Mouse (Mus musculus): Measurements from ENCODE around the gene Rab11fip4.

DNA sequence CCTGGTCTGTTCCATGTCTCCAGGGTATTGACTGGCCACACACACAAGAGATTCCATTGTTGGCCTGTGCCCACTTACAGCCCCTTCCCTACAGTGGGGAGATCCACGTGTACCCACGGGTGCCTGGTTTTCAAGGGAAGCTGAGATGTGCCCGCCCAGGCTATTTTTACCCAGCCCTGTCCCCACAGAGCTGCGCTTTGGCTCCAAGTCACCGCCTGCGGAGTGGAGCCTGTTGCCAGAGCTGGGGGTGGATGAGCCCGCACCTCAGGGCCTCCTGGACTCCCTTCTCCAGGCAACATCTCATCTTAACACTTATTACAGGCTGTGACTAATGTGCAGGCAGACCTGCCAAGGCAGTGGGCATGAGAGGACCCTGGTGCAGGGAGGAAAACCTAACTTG lies 83.6 kb downstream of the Rab11fip4 start:
- TF ChIP-seq HCFC1 (IDR thresholded peaks at IDR 0.05; ENCODE audit: borderline replicate concordance, insufficient read depth, low read length) (no peak), MAFK (IDR thresholded peaks at IDR 0.05; ENCODE audit: insufficient read depth, low read depth, low read length) (no peak), ZC3H11A (IDR thresholded peaks at IDR 0.05; ENCODE audit: borderline replicate concordance, low read depth, low read length) (no peak), CHD2 (IDR thresholded peaks at IDR 0.05; ENCODE audit: low read depth, low read length) (no peak)

All from ES-E14 (cell line).